Mouse (Mus musculus) lung, adult 2 months (tissue): ENCODE measurements around the gene 4933430I17Rik.

Experiments used
- CTCF ChIP-seq: fragments of 200-500 bp; IDR thresholded peaks from 2 replicates; pipeline ENCODE4 v1.5.1; 2011; ENCODE audit warnings: mild to moderate bottlenecking, low read length, control low read depth; ENCODE audit not compliant: insufficient read depth
- POLR2A ChIP-seq: fragments of 200-500 bp; IDR thresholded peaks from 2 replicates; pipeline ENCODE4 v1.6.1; 2011; ENCODE audit warnings: low read depth, mild to moderate bottlenecking, control low read depth, low read length, borderline replicate concordance; ENCODE audit errors: extremely low read depth

DNA sequence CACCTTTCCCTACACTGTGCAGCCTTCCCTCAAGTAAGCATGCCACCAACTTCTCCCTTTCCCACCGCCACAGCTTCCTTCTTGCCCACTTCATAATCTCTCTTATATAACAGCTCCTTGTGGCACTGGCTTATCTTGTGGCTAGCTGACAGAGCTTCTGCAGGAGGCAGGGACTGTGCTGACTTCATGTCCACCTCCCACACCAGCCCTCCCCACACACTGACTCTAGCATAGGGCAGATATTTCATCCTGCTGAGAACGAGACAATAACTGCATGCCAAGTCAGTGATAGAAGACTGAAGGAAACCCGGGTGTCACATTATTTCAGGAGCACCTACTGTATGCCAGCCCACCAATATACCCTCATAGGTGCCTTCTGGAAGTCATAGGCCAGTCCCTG, 9.7 kb upstream of the 4933430I17Rik start:
- TF ChIP-seq CTCF (no peak), POLR2A (0 out of 2 replicates have a peak, but pooled peaks have one; percentile 15)
